Mouse (Mus musculus) liver, postnatal 0 days (tissue): ENCODE data around the gene Znhit2. TPM values are rescaled to one million over a fixed set of nuclear protein-coding genes. Genes with fewer than 3 reads are reported as not detected.

ENCODE experiments used
- ATAC-seq: fragments of 200-750 bp; cut with Nextera tagmentation; 2 replicates; pipeline ENCODE4 v1.8.0; 2017; ENCODE audit warnings: mild to moderate bottlenecking, moderate library complexity
- DNase-seq: peaks from one replicate; pipeline ENCODE4 v3.0.0-alpha.2; 2016
- H3K27ac ChIP-seq: fragments of 300-500 bp; sonication (generic); 2 replicates; pipeline ENCODE4 v1.5.1; 2014; ENCODE audit warnings: antibody characterized with exemption, moderate library complexity, mild to moderate bottlenecking, low read depth
- H3K27me3 ChIP-seq: fragments of 300-500 bp; sonication (generic); 2 replicates; pipeline ENCODE4 v1.6.1; 2014; ENCODE audit warnings: low read length, control low read depth, mixed read lengths; ENCODE audit not compliant: insufficient read depth
- H3K36me3 ChIP-seq: fragments of 300-500 bp; sonication (generic); replicated peaks from 2 replicates; pipeline ENCODE4 v1.6.1; 2014; ENCODE audit warnings: mild to moderate bottlenecking, control low read depth, low read length, moderate library complexity, mixed read lengths; ENCODE audit not compliant: insufficient read depth
- H3K4me1 ChIP-seq: fragments of 300-500 bp; sonication (generic); 2 replicates; pipeline ENCODE4 v1.6.1; 2014; ENCODE audit warnings: antibody characterized with exemption, mild to moderate bottlenecking, control low read depth; ENCODE audit not compliant: insufficient read depth
- H3K4me2 ChIP-seq: fragments of 300-500 bp; sonication (generic); 2 replicates; pipeline ENCODE4 v1.6.1; 2014; ENCODE audit warnings: low read depth, mild to moderate bottlenecking, low read length, moderate library complexity, mixed read lengths
- H3K4me3 ChIP-seq: fragments of 300-500 bp; sonication (generic); 2 replicates; pipeline ENCODE4 v1.5.1; 2014; ENCODE audit warnings: low read depth, low read length
- H3K9ac ChIP-seq: fragments of 300-500 bp; sonication (generic); replicated peaks from 2 replicates; pipeline ENCODE4 v1.6.1; 2014; ENCODE audit warnings: mild to moderate bottlenecking, moderate library complexity
- H3K9me3 ChIP-seq: fragments of 300-500 bp; sonication (generic); 2 replicates; pipeline ENCODE4 v1.6.1; 2016; ENCODE audit warnings: mild to moderate bottlenecking, control low read depth, low read length, mixed read lengths
- CTCF ChIP-seq: sonication (generic); IDR thresholded peaks from 2 replicates; pipeline ENCODE4 v1.5.1; 2016; ENCODE audit warnings: antibody characterized with exemption, low read depth
- EP300 ChIP-seq: IDR thresholded peaks from 2 replicates; pipeline ENCODE4 v1.6.1; 2016; ENCODE audit warnings: antibody characterized with exemption, low read depth, mild to moderate bottlenecking
- WGBS: fragments of 180-500 bp; shearing (Covaris S2); extraction: QIAGEN DNeasy Blood & Tissue Kit; methylation state at CpG from one replicate; pipeline ENCODE4 v1.1.7; 2014; ENCODE audit not compliant: insufficient replicate concordance; 5-methylcytosine and 5-hydroxymethylcytosine counted together
- polyA plus RNA-seq: library from polyadenylated mRNA; unstranded; fragments of >200 nt; fragmentation: Nextera tagmentation; extraction: Ambion mirVana; gene quantifications from 2 replicates; pipeline ENCODE4 v1.2.1, GENCODE M21; 2015

The Znhit2 gene
- polyA plus RNA-seq, 1 experiment from 2014 or later: 30.2 TPM

DNA sequence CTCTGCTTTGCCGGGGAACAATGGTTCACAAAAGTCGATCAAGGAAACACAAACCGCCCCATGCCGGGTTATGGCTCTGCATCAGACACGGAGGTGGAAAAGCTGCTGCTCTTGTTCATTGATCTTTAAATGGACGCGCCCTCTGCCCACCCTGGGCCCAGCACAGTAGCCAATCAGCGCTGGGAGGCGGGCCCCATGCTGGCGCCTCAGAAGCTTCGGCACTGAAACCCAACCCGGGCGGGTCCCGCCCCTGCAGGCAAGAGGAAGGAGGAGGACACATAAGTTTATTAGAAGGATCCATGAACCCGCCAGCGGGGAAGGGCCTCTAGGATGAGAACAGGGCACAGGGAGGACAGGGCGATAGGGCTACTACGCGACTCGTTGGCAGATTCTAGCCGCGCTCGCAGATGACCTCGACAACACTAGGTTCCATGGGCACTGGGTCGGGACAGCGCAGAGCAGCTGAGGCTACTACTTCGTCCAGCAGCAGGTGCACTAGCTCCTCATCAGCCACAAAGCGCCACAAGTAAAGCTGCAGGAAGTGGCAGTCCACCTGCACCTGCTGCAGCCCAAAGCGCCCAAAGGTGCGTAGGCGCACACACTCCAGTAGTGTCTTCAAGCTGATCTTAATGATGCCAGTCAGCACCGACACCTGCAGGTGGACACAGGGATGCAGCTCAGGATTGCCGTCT lies 6.9 kb downstream of the Znhit2 start, which contains the start of gene Tm7sf2:
TSS of gene Tm7sf2 (minus strand) at position 650 of the 692 bp plus-strand sequence.
- Histone ChIP-seq H3K4me1 (peaks cover 31% of the 10 kb centered on the region), H3K4me2 (peak within 1 kb of the TSS; percentile 96), H3K9me3 (no peaks in the 10 kb centered on the region), H3K9ac (peak within 1 kb of the TSS; percentile 68), H3K36me3 (peaks cover 18% of the 10 kb centered on the region), H3K27ac (peak within 1 kb of the TSS; percentile 86), H3K27me3 (no peaks in the 10 kb centered on the region), H3K4me3 (peak within 1 kb of the TSS; percentile 63)
- ATAC-seq (peak; percentile 89), DNase-seq (peak; percentile 92)
- no peak for TF ChIP-seq EP300
- no peak for TF ChIP-seq CTCF
- WGBS: 14% methylated on average over 33 of the region's 33 CpGs

DNA sequence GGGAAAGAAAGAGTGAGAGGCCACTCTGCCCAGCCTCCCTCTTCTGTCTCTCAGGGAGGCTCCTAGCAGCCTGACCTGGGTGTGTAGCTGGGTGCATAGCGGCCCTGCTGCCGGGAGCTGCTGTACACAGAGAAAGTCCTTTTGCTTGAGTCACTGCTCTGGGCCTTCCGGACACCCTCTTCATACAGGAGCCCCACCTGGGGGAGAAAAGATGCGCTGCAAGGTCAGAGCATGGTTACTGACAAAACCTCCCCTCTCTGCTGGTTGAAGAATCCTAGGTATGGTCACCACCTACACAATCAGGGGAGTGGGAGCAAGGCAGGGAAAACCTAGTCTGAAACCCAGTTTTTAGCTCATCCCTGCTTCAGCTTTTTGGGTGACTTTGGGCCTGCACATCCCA lies 8.0 kb downstream of the Znhit2 start:
- TF ChIP-seq EP300 (no peak), CTCF (no peak)
- Histone ChIP-seq H3K9ac (no peak overlapping the region), H3K27ac (no peak overlapping the region), H3K36me3 (peaks cover 18% of the 10 kb centered on the region), H3K4me2 (no peak overlapping the region), H3K4me3 (no peak overlapping the region), H3K4me1 (peaks cover 23% of the 10 kb centered on the region), H3K9me3 (no peaks in the 10 kb centered on the region), H3K27me3 (no peaks in the 10 kb centered on the region)
- ATAC-seq: no peak
- 82% methylated on average over 4 of the region's 4 CpGs for whole genome bisulfite sequencing
- no peak for DNase-seq

DNA sequence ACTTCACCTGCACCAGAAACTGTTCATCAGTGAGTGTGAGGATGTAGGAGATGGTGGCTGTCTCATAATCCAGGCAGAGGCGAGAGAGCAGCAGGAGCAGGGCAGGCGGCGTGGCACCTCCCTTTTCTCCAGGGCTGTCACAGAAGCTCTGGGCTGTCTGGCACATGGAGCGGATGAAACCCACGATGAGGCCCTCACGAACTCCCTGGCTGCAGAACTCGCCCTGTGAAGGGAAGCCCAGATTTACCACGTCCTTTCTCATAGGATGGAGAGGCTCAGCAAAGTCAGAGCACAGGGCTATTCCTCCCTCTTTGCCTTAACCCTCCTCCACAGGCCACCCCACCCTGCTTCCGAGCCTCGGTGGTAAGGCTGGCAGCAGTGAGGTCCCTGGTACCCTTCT lies 8.9 kb downstream of the Znhit2 start:
- no peak for ATAC-seq
- 90% methylated on average over 10 of the region's 10 CpGs for WGBS
- no peak overlapping the region for H3K27ac ChIP-seq

DNA sequence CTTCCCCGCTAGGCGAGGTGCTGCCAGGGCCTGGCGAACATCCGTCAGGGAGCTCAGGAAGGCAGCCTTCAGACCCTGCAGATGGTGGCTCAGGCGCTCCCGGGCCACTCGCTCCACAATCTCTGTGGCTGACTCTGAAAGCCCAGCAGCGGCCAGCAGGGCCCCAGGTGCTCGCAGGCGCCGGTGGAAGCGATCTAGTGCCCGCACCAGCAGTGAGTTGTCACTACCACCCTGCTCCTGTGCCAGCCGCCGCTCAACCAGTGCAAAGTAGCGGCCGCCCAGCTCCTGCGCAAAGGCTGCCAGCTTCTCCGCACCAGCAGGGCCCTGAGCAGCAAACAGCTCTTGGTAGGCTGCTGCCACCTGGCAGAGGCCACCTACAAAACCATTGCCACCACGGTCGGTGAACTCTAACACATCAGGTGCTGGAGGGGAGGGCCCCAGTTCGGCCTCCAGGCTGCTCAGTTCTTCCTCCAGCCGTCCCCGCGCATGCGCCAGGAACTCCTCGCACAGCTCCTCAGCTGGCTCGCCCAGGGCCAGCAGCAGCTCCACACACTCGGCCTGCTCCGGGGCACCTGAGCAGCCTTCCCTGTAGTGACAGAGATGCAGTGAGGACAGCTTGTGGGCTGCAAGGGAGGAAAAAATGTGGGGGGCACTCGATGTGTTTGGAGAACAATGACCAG lies 9.7 kb downstream of the Znhit2 start:
- ATAC-seq: no peak
- DNase-seq: no peak
- H3K4me2 ChIP-seq: no peak overlapping the region
- TF ChIP-seq EP300 (no peak), CTCF (no peak)
- H3K36me3 ChIP-seq: peaks cover 18% of the 10 kb centered on the region
- 88% methylated on average over 31 of the region's 31 CpGs for WGBS
- no peak overlapping the region for H3K27ac ChIP-seq
- H3K9ac ChIP-seq: no peak overlapping the region
- H3K4me3 ChIP-seq: no peak overlapping the region
- no peaks in the 10 kb centered on the region for H3K27me3 ChIP-seq
- H3K9me3 ChIP-seq: no peaks in the 10 kb centered on the region
- peaks cover 25% of the 10 kb centered on the region for H3K4me1 ChIP-seq

More for the DNA sequence above, 8.9 kb downstream of the Znhit2 start:
- H3K36me3 ChIP-seq: peaks cover 18% of the 10 kb centered on the region
- DNase-seq: no peak
- no peaks in the 10 kb centered on the region for H3K9me3 ChIP-seq
- H3K4me2 ChIP-seq: no peak overlapping the region
- H3K9ac ChIP-seq: no peak overlapping the region
- H3K27me3 ChIP-seq: no peaks in the 10 kb centered on the region
- peaks cover 23% of the 10 kb centered on the region for H3K4me1 ChIP-seq
- H3K4me3 ChIP-seq: no peak overlapping the region
- no peak for TF ChIP-seq EP300
- no peak for TF ChIP-seq CTCF

DNA sequence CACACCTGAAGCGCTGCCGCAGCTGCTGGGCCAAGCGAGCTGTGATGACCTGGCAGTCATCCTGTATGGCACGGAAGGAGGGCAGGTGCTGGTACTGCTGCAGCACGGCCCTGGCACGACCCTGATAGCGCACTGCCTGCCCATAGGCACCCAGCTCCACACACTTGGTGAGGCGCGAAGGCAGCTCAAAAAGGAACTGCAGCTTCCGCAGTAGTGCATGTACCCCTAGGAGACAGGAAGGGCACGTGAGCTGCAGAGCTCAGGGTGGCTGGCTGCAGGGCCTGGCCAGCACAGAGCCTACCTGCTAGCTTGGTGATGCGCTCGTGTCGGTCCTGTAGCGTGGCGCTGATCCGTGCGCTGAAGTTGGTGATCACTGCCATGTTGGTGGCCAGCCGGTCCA lies 10.3 kb downstream of the Znhit2 start:
- ATAC-seq: no peak
- WGBS: 92% methylated on average over 19 of the region's 19 CpGs
- no peak overlapping the region for H3K4me3 ChIP-seq

DNA sequence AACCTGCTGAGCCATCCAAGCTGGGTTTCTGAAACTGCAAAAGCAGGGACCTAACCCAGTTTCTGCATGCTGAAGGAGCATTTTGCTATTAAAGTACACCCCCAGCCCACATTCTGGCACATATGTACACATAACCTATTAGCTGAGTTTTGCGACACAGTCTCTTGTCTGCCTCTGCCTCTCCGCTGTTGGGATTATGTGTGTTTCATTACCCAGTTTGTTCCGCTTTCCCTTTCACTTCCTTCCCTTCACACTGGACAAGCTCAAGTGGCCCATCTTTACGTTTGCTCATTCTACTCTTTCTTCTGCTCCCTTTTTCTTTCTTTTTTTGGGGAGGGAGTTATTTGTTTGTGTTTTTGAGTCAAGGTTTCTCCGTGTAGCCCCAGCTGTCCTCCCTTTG lies 12.9 kb downstream of the Znhit2 start:
- H3K4me3 ChIP-seq: no peak overlapping the region
- TF ChIP-seq CTCF (no peak), EP300 (no peak)
- peaks cover 17% of the 10 kb centered on the region for H3K36me3 ChIP-seq
- 72% methylated on average over 5 of the region's 5 CpGs for WGBS
- H3K27me3 ChIP-seq: no peaks in the 10 kb centered on the region
- no peak for ATAC-seq
- H3K9me3 ChIP-seq: no peaks in the 10 kb centered on the region
- H3K9ac ChIP-seq: no peak overlapping the region
- peak overlapping the region; percentile 39; the same call in 1 of the 2 replicates for H3K27ac ChIP-seq
- H3K4me1 ChIP-seq: peaks cover 17% of the 10 kb centered on the region
- no peak overlapping the region for H3K4me2 ChIP-seq
- no peak for DNase-seq

More for the DNA sequence above, 10.3 kb downstream of the Znhit2 start:
- peaks cover 25% of the 10 kb centered on the region for H3K4me1 ChIP-seq
- H3K9me3 ChIP-seq: no peaks in the 10 kb centered on the region
- no peak for DNase-seq
- H3K36me3 ChIP-seq: peaks cover 18% of the 10 kb centered on the region
- H3K9ac ChIP-seq: no peak overlapping the region
- no peaks in the 10 kb centered on the region for H3K27me3 ChIP-seq
- TF ChIP-seq EP300: no peak
- TF ChIP-seq CTCF: no peak
- no peak overlapping the region for H3K4me2 ChIP-seq
- no peak overlapping the region for H3K27ac ChIP-seq
